ENCODE assay signal across 9 mouse cellular contexts in the genomic region with DNA sequence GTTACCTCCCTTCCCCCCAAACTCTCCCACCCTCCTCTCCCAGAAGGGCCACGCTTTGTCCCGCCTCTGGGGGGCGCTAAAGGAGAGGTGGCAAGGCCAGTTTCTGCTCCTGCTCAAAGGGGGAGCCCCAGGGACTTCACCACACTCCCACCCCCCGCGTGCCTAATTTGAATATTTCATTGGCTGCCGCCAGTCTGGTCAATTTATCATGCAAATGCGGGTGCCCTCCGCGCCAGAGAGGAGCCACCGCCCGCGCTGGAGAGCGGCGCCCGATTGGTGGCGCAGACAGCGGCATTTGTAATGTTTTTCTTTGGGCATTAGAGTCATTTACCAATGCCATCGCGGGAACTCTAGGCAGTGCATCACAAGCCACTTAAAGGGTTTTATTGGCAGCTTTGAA. TPM values are rescaled to one million over a fixed set of nuclear protein-coding genes. Genes with fewer than 3 reads are reported as not detected.
DNase-seq lines count a peak whose midpoint lies in the region; ATAC-seq and TF ChIP-seq lines count a peak whose summit lies in the region.
"Had no signal": no experiment of that assay in that cellular context is flagged by ENCODE, and none has a peak within 500 bp of the region (broad histone marks: within the 10 kb centered on the region; RNA-seq: fewer than 3 reads in every experiment).

No protein-coding gene starts in this region.

- no peak for TF ChIP-seq CTCF in thymus, adult 2 months (IDR thresholded peaks at IDR 0.05; ENCODE audit: borderline replicate concordance, control insufficient read depth, extremely low read depth, insufficient read depth, low read length, poor library complexity)

- H3K27ac ChIP-seq in thymus, adult 2 months (ENCODE audit: control insufficient read depth, insufficient read depth, low read length): no peak overlapping the region
- H3K27ac ChIP-seq in heart, embryonic 15.5 days: no peak overlapping the region
- H3K27ac ChIP-seq in limb, embryonic 12.5 days: no peak overlapping the region
- no peak overlapping the region for H3K27ac ChIP-seq in neural tube, embryonic 13.5 days (replicated peaks)
- H3K27ac ChIP-seq: liver, embryonic 15.5 days had no signal

- ATAC-seq in CD4-positive, CD25-positive, alpha-beta regulatory T cell, adult 4 months: no peak
- ATAC-seq in heart, embryonic 15.5 days (replicated peaks; ENCODE audit: insufficient number of reproducible peaks, insufficient read depth, low FRiP score, low read depth): no peak
- ATAC-seq in limb, embryonic 12.5 days (ENCODE audit: insufficient number of reproducible peaks, insufficient read depth, low FRiP score, low TSS enrichment, low read depth): no peak
- peak; percentile 48; the same call in 1 of the 2 replicates for ATAC-seq in neural tube, embryonic 13.5 days (ENCODE audit: low read depth)

- no peaks in the 10 kb centered on the region for H3K36me3 ChIP-seq in thymus, adult 2 months (ENCODE audit: control insufficient read depth, insufficient read depth, low read length)
- no peaks in the 10 kb centered on the region for H3K36me3 ChIP-seq in heart, embryonic 15.5 days
- H3K36me3 ChIP-seq in limb, embryonic 12.5 days: no peaks in the 10 kb centered on the region
- no peaks in the 10 kb centered on the region for H3K36me3 ChIP-seq in neural tube, embryonic 13.5 days
- H3K36me3 ChIP-seq: liver, embryonic 15.5 days had no signal

- peak overlapping the region; percentile 10; the same call in 1 of the 2 replicates for H3K4me2 ChIP-seq in heart, embryonic 15.5 days
- peak overlapping the region; percentile 37 for H3K4me2 ChIP-seq in limb, embryonic 12.5 days
- H3K4me2 ChIP-seq in neural tube, embryonic 13.5 days: peak overlapping the region; percentile 31
- H3K4me2 ChIP-seq: liver, embryonic 15.5 days had no signal

- WGBS in thymus, adult 2 months: 3% methylated on average over 19 of the region's 19 CpGs
- WGBS in heart, embryonic 15.5 days: under 1% methylated on average over 19 of the region's 19 CpGs
- under 1% methylated on average over 19 of the region's 19 CpGs for WGBS in limb, embryonic 12.5 days
- 1% methylated on average over 19 of the region's 19 CpGs for WGBS in neural tube, embryonic 13.5 days

- TF ChIP-seq POLR2A in thymus, adult 2 months (IDR thresholded peaks at IDR 0.05; ENCODE audit: control insufficient read depth, extremely low read depth, insufficient read depth, low read length, poor library complexity): no peak

- peak; percentile 29 for DNase-seq in CD4-positive, CD25-positive, alpha-beta regulatory T cell, adult 2 months (ENCODE audit: low read depth, low spot score)
- peak; percentile 48 for DNase-seq in thymus, postnatal 0 days (ENCODE audit: low spot score)
- DNase-seq in thymus, adult 2 months: no peak
- DNase-seq in ovary, adult 18-20 months (ENCODE audit: low spot score): no peak

- H3K9me3 ChIP-seq in heart, embryonic 15.5 days (replicated peaks): no peaks in the 10 kb centered on the region
- no peaks in the 10 kb centered on the region for H3K9me3 ChIP-seq in limb, embryonic 12.5 days
- H3K9me3 ChIP-seq in neural tube, embryonic 13.5 days: no peaks in the 10 kb centered on the region
- H3K9me3 ChIP-seq: liver, embryonic 15.5 days had no signal

- no peak overlapping the region for H3K4me3 ChIP-seq in thymus, adult 2 months (ENCODE audit: control insufficient read depth, insufficient read depth, low read length)
- H3K4me3 ChIP-seq in heart, embryonic 15.5 days: peak overlapping the region; percentile 1; the same call in 1 of the 2 replicates
- peak overlapping the region; percentile 11 for H3K4me3 ChIP-seq in limb, embryonic 12.5 days (replicated peaks)
- 0 out of 2 replicates have a peak overlapping the region, but pooled peaks have one; percentile 6 for H3K4me3 ChIP-seq in neural tube, embryonic 13.5 days
- H3K4me3 ChIP-seq: liver, embryonic 15.5 days had no signal

- no peak overlapping the region for H3K9ac ChIP-seq in heart, embryonic 15.5 days
- no peak overlapping the region for H3K9ac ChIP-seq in limb, embryonic 12.5 days (replicated peaks)
- no peak overlapping the region for H3K9ac ChIP-seq in neural tube, embryonic 13.5 days
- H3K9ac ChIP-seq: liver, embryonic 15.5 days had no signal

- no peaks in the 10 kb centered on the region; the same call in 1 of the 2 replicates for H3K27me3 ChIP-seq in thymus, adult 2 months (ENCODE audit: control insufficient read depth, insufficient read depth, low read length)
- H3K27me3 ChIP-seq in heart, embryonic 15.5 days: peaks cover 78% of the 10 kb centered on the region
- H3K27me3 ChIP-seq in limb, embryonic 12.5 days: peaks cover 70% of the 10 kb centered on the region
- H3K27me3 ChIP-seq in neural tube, embryonic 13.5 days: peaks cover 52% of the 10 kb centered on the region

- H3K4me1 ChIP-seq in thymus, adult 2 months (replicated peaks; ENCODE audit: control insufficient read depth, insufficient read depth, low read length): no peaks in the 10 kb centered on the region
- H3K4me1 ChIP-seq in heart, embryonic 15.5 days (replicated peaks): peaks cover 16% of the 10 kb centered on the region
- peaks cover 21% of the 10 kb centered on the region for H3K4me1 ChIP-seq in limb, embryonic 12.5 days (replicated peaks)
- peaks cover 51% of the 10 kb centered on the region for H3K4me1 ChIP-seq in neural tube, embryonic 13.5 days (replicated peaks)

RNA-seq across cellular contexts. Expression of gene Tshz3, which starts 7.4 kb away (rescaled TPM):
- not detected for polyA plus RNA-seq in CD4-positive, CD25-positive, alpha-beta regulatory T cell, adult 4 months (2017; shearing (Covaris generic))
- 0.64 and 0.99 TPM in 2 replicates for polyA plus RNA-seq in thymus, postnatal 0 days (2015; fragmentation: Nextera tagmentation; extraction: Ambion mirVana)
- polyA plus RNA-seq in thymus, adult 2 months (2012; rRNA removed): 0.44 and 0.52 TPM in 2 replicates
- 2.4 TPM in 2 replicates for polyA plus RNA-seq in heart, embryonic 15.5 days (2015; fragmentation: Nextera tagmentation; extraction: Ambion mirVana)
- 10.4 and 10.8 TPM in 2 replicates for polyA plus RNA-seq in limb, embryonic 12.5 days (2016; fragmentation: Nextera tagmentation; extraction: Ambion mirVana)
- polyA plus RNA-seq in neural tube, embryonic 13.5 days (2015; fragmentation: Nextera tagmentation; extraction: Ambion mirVana): 43.1 and 44.9 TPM in 2 replicates

Comparison
In these comparisons a context has a peak if more than half of its experiments do, and no peak if none do; other contexts are left out.
1. DNase-seq: peak in CD4-positive, CD25-positive, alpha-beta regulatory T cell, adult 2 months (single experiment) and thymus, postnatal 0 days (single experiment); none in thymus, adult 2 months (single experiment) and ovary, adult 18-20 months (single experiment).
2. Peak in every context shown above with its lines, with median percentiles within 50 percentile points of each other: H3K4me2 ChIP-seq.